Mouse (Mus musculus) liver, embryonic 18 days (tissue): Measurements from ENCODE around the gene Gdf7. TPM values are rescaled to one million over a fixed set of nuclear protein-coding genes. Genes with fewer than 3 reads are reported as not detected.

ENCODE experiments used
- polyA plus RNA-seq: library from polyadenylated mRNA; depleted of rRNA; stranded (reverse); fragments of >200 nt; gene quantifications from 2 replicates; pipeline ENCODE4 v1.2.3, GENCODE M21; 2012; rRNA removed

Gdf7 gene
- not detected in 2 replicates for polyA plus RNA-seq

DNA sequence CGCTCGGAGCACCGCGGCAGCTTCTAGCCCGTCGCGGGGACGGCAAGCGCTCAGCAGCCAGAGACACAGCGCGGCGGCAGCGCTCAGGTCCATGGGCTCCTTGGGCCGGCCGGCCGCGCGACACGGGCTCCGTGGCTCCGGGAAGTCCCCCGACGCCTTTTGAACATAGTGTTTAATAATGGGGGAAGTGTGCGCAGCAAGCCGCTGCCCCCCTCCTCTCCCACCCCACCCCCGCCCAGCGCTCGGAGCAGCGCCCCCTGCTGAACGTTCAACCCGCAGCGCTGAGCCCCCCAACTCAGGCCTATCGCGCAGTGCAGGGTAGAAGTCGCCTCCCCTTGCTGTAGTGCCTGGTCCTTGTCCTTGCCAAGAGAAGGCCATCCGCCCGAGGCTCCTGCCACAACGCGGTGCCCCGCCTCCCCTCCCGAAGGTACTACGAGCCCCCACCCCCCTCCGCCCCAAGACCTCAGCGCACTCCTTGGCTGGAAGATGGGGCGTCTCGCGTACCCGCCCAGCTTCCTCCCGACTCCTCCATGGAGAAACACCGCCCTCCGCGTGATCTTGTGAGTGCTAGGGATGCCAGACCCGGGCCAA, at the start of gene Gdf7:
Gene Gdf7 (minus strand): TSS at position 114 of the 591 bp plus-strand sequence.

GRCm38 (mm10) chr12:8313270-8313771, 11.6 kb upstream of the Gdf7 start, which contains the start of gene Hs1bp3:
Gene Hs1bp3 (plus strand): TSS chr12:8313432.

Other genes starting within 250 kb of the Gdf7 start
- 12.2 and 12.6 TPM in 2 replicates for gene Ldah, start 93.8 kb downstream of the Gdf7 start, polyA plus RNA-seq
- gene Hs1bp3, start 11.5 kb upstream of the Gdf7 start, polyA plus RNA-seq, result 4.9 and 5.0 TPM in 2 replicates
- gene Rhob, start 198.1 kb upstream of the Gdf7 start, polyA plus RNA-seq, result 25.0 and 31.1 TPM in 2 replicates